Mouse (Mus musculus): ENCODE results near the gene Gm4788. TPM values are rescaled to one million over a fixed set of nuclear protein-coding genes. Genes with fewer than 3 reads are reported as not detected.
"Not testable (repeated sequence)": the region's sequence is repeated elsewhere in the genome, so short reads cannot be mapped to it uniquely, and the experiment has no call there.

Gm4788 gene
- 0.53 and 1.0 TPM in 2 replicates for polyA plus RNA-seq (2015; fragmentation: Nextera tagmentation; extraction: Ambion mirVana)

- WGBS (ENCODE audit: insufficient replicate concordance): 67% methylated on average over 1 of the region's 1 CpGs
- ATAC-seq (ENCODE audit: insufficient read depth): no peak
- Histone ChIP-seq H3K27ac (replicated peaks) (no peak within 1 kb of the TSS), H3K4me2 (no peak within 1 kb of the TSS), H3K4me1 (replicated peaks) (no peaks in the 10 kb centered on the region), H3K9me3 (replicated peaks) (no peaks in the 10 kb centered on the region), H3K27me3 (no peaks in the 10 kb centered on the region), H3K4me3 (replicated peaks) (no peak within 1 kb of the TSS), H3K9ac (no peak within 1 kb of the TSS), H3K36me3 (replicated peaks) (no peaks in the 10 kb centered on the region)
Measured at GRCm38 (mm10) chr1:139781143-139781542, at the start of gene Gm4788. Gene Gm4788, minus strand, starts transcription at chr1:139781243.

- Histone ChIP-seq H3K27me3 (no peaks in the 10 kb centered on the region), H3K4me2 (no peak overlapping the region), H3K27ac (replicated peaks) (no peak overlapping the region), H3K9ac (no peak overlapping the region), H3K4me3 (replicated peaks) (no peak overlapping the region), H3K36me3 (replicated peaks) (no peaks in the 10 kb centered on the region), H3K9me3 (replicated peaks) (no peaks in the 10 kb centered on the region), H3K4me1 (replicated peaks) (no peaks in the 10 kb centered on the region)
- no peak for ATAC-seq (ENCODE audit: insufficient read depth)
Measured at GRCm38 (mm10) chr1:139808594-139808993, 27.6 kb upstream of the Gm4788 start.

GRCm38 (mm10) chr1:139769913-139770312 lies 11.1 kb downstream of the Gm4788 start:
- H3K4me1 ChIP-seq (replicated peaks); H3K27me3 ChIP-seq; H3K9me3 ChIP-seq (replicated peaks); H3K4me3 ChIP-seq (replicated peaks); H3K27ac ChIP-seq (replicated peaks); H3K9ac ChIP-seq; H3K4me2 ChIP-seq; H3K36me3 ChIP-seq (replicated peaks); ATAC-seq (ENCODE audit: insufficient read depth): not testable (repeated sequence)
- 57% methylated on average over 3 of the region's 3 CpGs for WGBS (ENCODE audit: insufficient replicate concordance)

GRCm38 (mm10) chr1:139716681-139717080 lies 64.4 kb downstream of the Gm4788 start:
- not testable (repeated sequence) for H3K36me3 ChIP-seq (replicated peaks); H3K9ac ChIP-seq; H3K4me3 ChIP-seq (replicated peaks); H3K9me3 ChIP-seq (replicated peaks); ATAC-seq (ENCODE audit: insufficient read depth); H3K27me3 ChIP-seq; H3K4me2 ChIP-seq; H3K4me1 ChIP-seq (replicated peaks); H3K27ac ChIP-seq (replicated peaks)
- 88% methylated on average over 9 of the region's 22 CpGs for WGBS (ENCODE audit: insufficient replicate concordance)

- H3K4me3 ChIP-seq (replicated peaks); H3K9me3 ChIP-seq (replicated peaks); H3K36me3 ChIP-seq (replicated peaks); H3K9ac ChIP-seq; H3K4me1 ChIP-seq (replicated peaks); H3K4me2 ChIP-seq; ATAC-seq (ENCODE audit: insufficient read depth); H3K27ac ChIP-seq (replicated peaks); H3K27me3 ChIP-seq: not testable (repeated sequence)
- 79% methylated on average over 12 of the region's 16 CpGs for WGBS (ENCODE audit: insufficient replicate concordance)
Measured at GRCm38 (mm10) chr1:139716249-139716648, 64.8 kb downstream of the Gm4788 start.

DNA sequence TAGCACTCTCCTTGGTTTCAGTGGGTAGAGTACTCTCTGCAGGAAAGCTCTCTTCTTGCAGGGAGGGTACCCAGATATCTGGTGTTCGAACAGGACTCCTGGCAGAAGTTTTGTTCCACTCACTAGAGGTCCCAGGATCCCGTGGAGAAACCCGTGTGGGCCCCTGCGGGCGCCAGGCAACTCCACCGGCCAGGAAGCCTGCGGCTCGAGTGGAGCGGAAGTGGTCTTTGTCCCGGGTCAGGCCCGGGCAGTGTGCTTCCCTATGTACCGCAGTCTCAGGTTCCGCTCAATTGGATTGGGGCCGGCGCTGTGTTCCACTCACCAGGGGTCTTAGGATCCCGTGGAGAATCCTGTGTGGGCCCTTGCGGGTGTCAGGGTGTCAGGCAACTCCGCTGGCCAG lies 131.1 kb downstream of the Gm4788 start:
- not testable (repeated sequence) for H3K27me3 ChIP-seq; H3K9me3 ChIP-seq (replicated peaks); H3K4me2 ChIP-seq; H3K4me3 ChIP-seq (replicated peaks); H3K4me1 ChIP-seq (replicated peaks); H3K9ac ChIP-seq; ATAC-seq (ENCODE audit: insufficient read depth); H3K27ac ChIP-seq (replicated peaks); H3K36me3 ChIP-seq (replicated peaks)
- 73% methylated on average over 18 of the region's 18 CpGs for WGBS (ENCODE audit: insufficient replicate concordance)

Other genes starting within 250 kb of the Gm4788 start
- gene Cfhr1, start 221.0 kb downstream of the Gm4788 start, polyA plus RNA-seq (2015; fragmentation: Nextera tagmentation; extraction: Ambion mirVana): 4.1 and 4.6 TPM in 2 replicates
- 19.4 and 29.9 TPM in 2 replicates for gene Cfhr2, start 77.5 kb upstream of the Gm4788 start, polyA plus RNA-seq (2015; fragmentation: Nextera tagmentation; extraction: Ambion mirVana)

Measured in liver, embryonic 15.5 days (tissue).